Comparison of ENCODE assay signal across 8 mouse cellular contexts in the genomic region with DNA sequence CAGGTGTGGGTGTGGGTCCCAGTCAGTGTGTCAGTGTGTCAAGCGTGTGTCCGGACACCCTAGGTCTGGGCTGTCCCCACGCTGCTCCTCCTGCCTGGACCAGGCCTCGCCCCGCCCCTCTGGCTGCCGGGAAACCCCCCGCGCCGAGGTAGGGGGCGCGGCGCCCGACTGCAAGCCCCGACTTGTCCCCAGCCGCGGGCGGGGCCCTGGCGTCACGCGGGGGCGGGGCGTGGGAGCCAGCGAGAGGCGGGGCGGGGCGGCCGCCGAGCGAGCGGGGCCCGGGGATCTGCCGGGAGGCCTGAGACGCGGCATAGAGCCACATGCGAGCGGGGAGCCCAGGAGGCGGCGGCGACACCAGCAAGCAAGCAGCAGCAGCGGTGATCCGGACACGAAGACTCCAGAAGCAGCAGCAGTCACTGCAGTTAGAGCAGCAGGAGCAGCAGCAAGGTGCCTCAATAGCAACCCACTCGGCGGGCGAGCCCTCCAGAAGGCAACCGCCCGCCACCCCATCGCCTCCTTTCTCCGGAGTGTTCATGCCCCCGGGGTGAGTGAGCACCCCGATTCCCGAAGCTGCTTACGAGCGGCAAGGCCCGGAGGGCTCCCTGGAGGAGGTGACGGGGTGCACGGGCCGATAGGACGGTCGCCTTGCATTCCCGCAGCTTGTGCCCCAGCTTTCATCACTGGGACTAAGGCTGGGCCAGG. TPM values are rescaled to one million over a fixed set of nuclear protein-coding genes. Genes with fewer than 3 reads are reported as not detected.
DNase-seq lines count a peak whose midpoint lies in the region; ATAC-seq and TF ChIP-seq lines count a peak whose summit lies in the region.

No protein-coding gene starts in this region.

- TF ChIP-seq EP300 in CH12.LX (IDR thresholded peaks at IDR 0.05; ENCODE audit: low read length): no peak

- TF ChIP-seq RAD21 in CH12.LX (IDR thresholded peaks at IDR 0.05; ENCODE audit: low read depth, low read length): no peak

- peaks cover 5 to 41% of the 10 kb centered on the region in 2 experiments; a peak in 3 of 4 replicates for H3K4me1 ChIP-seq in CH12.LX (ENCODE audit: control insufficient read depth in 1 of 2, insufficient read depth in 2 of 2)
- peaks cover 63% of the 10 kb centered on the region for H3K4me1 ChIP-seq in forebrain, embryonic 10.5 days
- peaks cover 60% of the 10 kb centered on the region for H3K4me1 ChIP-seq in heart, embryonic 15.5 days (replicated peaks)
- H3K4me1 ChIP-seq in neural tube, embryonic 13.5 days (replicated peaks): peaks cover 58% of the 10 kb centered on the region

- peaks cover 31% of the 10 kb centered on the region for H3K79me2 ChIP-seq in CH12.LX (replicated peaks; ENCODE audit: control insufficient read depth, extremely low read depth, insufficient read depth, poor library complexity, severe bottlenecking)

- 1% methylated on average over 61 of the region's 61 CpGs for WGBS in forebrain, embryonic 10.5 days
- WGBS in heart, embryonic 15.5 days: 1% methylated on average over 59 of the region's 61 CpGs
- under 1% methylated on average over 60 of the region's 61 CpGs for WGBS in neural tube, embryonic 13.5 days

- peak; percentile 28 for ATAC-seq in heart, embryonic 15.5 days (replicated peaks; ENCODE audit: insufficient number of reproducible peaks, insufficient read depth, low FRiP score, low read depth)
- ATAC-seq in neural tube, embryonic 13.5 days (ENCODE audit: low read depth): peak; percentile 25

- TF ChIP-seq CTCF in CH12.LX (conservative IDR thresholded peaks at IDR 0.05 in 1 of 2, IDR thresholded peaks at IDR 0.05 in 1 of 2; ENCODE audit: low read depth in 2 of 2, low read length in 2 of 2): no peak

- in situ Hi-C loops in CH12.LX (cut with MboI; ENCODE audit: low pct_ligation_motif_present, low pct_unique_long_range_greater_than_20kb, low sequenced_read_pairs): no loop called here

- dilution Hi-C loops in CH12.LX (cut with MboI; ENCODE audit: extremely low pct_ligation_motif_present, extremely low pct_unique_long_range_greater_than_20kb, low sequenced_read_pairs): no loop called here

- H3K9ac ChIP-seq in CH12.LX (ENCODE audit: insufficient read depth, low read depth): peak overlapping the region; percentile 100
- H3K9ac ChIP-seq in heart, embryonic 15.5 days: peak overlapping the region; percentile 55
- H3K9ac ChIP-seq in neural tube, embryonic 13.5 days: peak overlapping the region; percentile 93

- H3K27me3 ChIP-seq in CH12.LX (replicated peaks): no peaks in the 10 kb centered on the region
- peaks cover 11% of the 10 kb centered on the region; the same call in 1 of the 2 replicates for H3K27me3 ChIP-seq in forebrain, embryonic 10.5 days (ENCODE audit: poor library complexity, severe bottlenecking)
- no peaks in the 10 kb centered on the region for H3K27me3 ChIP-seq in heart, embryonic 15.5 days
- no peaks in the 10 kb centered on the region for H3K27me3 ChIP-seq in neural tube, embryonic 13.5 days

- peak overlapping the region; percentile 37 for H3K4me2 ChIP-seq in CH12.LX (ENCODE audit: insufficient read depth, low read depth, poor library complexity, severe bottlenecking)
- H3K4me2 ChIP-seq in heart, embryonic 15.5 days: peak overlapping the region; percentile 87
- H3K4me2 ChIP-seq in neural tube, embryonic 13.5 days: peak overlapping the region; percentile 96

- TF ChIP-seq POLR2A in CH12.LX (IDR thresholded peaks at IDR 0.05; ENCODE audit: low read depth, low read length): peak; percentile 89; the same call in 1 of the 2 replicates

- H3K27ac ChIP-seq in CH12.LX (ENCODE audit: insufficient read depth, low read depth): peak overlapping the region; percentile 99
- H3K27ac ChIP-seq in forebrain, embryonic 10.5 days: peak overlapping the region; percentile 99
- peak overlapping the region; percentile 99 for H3K27ac ChIP-seq in heart, embryonic 15.5 days
- H3K27ac ChIP-seq in neural tube, embryonic 13.5 days (replicated peaks): peak overlapping the region; percentile 67

- H3K4me3 ChIP-seq in CH12.LX (replicated peaks in 1 of 3; ENCODE audit: low read depth in 2 of 3, low read length in 2 of 3, poor library complexity in 1 of 3): peak overlapping the region; percentile 98 to 100 (median 99)
- H3K4me3 ChIP-seq in forebrain, embryonic 10.5 days: peak overlapping the region; percentile 89
- H3K4me3 ChIP-seq in heart, embryonic 15.5 days: peak overlapping the region; percentile 95
- H3K4me3 ChIP-seq in neural tube, embryonic 13.5 days: peak overlapping the region; percentile 69

- H3K9me3 ChIP-seq in CH12.LX (replicated peaks; ENCODE audit: low read length): no peaks in the 10 kb centered on the region
- H3K9me3 ChIP-seq in forebrain, embryonic 10.5 days: no peaks in the 10 kb centered on the region
- no peaks in the 10 kb centered on the region for H3K9me3 ChIP-seq in heart, embryonic 15.5 days (replicated peaks)
- no peaks in the 10 kb centered on the region for H3K9me3 ChIP-seq in neural tube, embryonic 13.5 days

- peaks cover 5 to 9% of the 10 kb centered on the region in 2 experiments for H3K36me3 ChIP-seq in CH12.LX (replicated peaks in 1 of 2; ENCODE audit: control insufficient read depth in 1 of 2, insufficient read depth in 1 of 2, low read length in 1 of 2)
- H3K36me3 ChIP-seq in forebrain, embryonic 10.5 days (replicated peaks): no peaks in the 10 kb centered on the region
- H3K36me3 ChIP-seq in heart, embryonic 15.5 days: no peaks in the 10 kb centered on the region
- H3K36me3 ChIP-seq in neural tube, embryonic 13.5 days: no peaks in the 10 kb centered on the region

- peak; percentile 90 for DNase-seq in CH12.LX (ENCODE audit: extremely low read depth)
- peak; percentile 69 for DNase-seq in c-Kit-positive CD71-negative TER-119-negative erythroid progenitor cells, embryonic 14.5 days (ENCODE audit: low read depth)
- peak; percentile 69 for DNase-seq in forebrain, embryonic 10.5 days (ENCODE audit: extremely low spot score, low spot score)
- peak; percentile 94 for DNase-seq in kidney, postnatal 14 days
- DNase-seq in lung, adult 18-20 months: peak; percentile 92 to 95
- DNase-seq in testis, postnatal 14 days (ENCODE audit: low spot score): peak; percentile 79

TF ChIP-seq in CH12.LX, 34 proteins besides CTCF, POLR2A, EP300 and RAD21 (continues in another document):
- peak; percentile 7; the same call in 1 of the 2 replicates for TF ChIP-seq ZKSCAN1 (IDR thresholded peaks at IDR 0.05; ENCODE audit: borderline replicate concordance, low read depth, low read length)
- TF ChIP-seq NRF1 (IDR thresholded peaks at IDR 0.05; ENCODE audit: low read depth, low read length): peak; percentile 51; the same call in 1 of the 2 replicates
- TF ChIP-seq PAX5 (IDR thresholded peaks at IDR 0.05; ENCODE audit: low read length): no peak
- no peak for TF ChIP-seq MAFK (IDR thresholded peaks at IDR 0.05; ENCODE audit: insufficient replicate concordance, low read length)
- peak; percentile 74; the same call in 1 of the 2 replicates for TF ChIP-seq NELFE (IDR thresholded peaks at IDR 0.05; ENCODE audit: low read depth, low read length)
- TF ChIP-seq MEF2A (IDR thresholded peaks at IDR 0.05; ENCODE audit: borderline replicate concordance, low read depth, low read length): peak; percentile 81
- peak; percentile 95 for TF ChIP-seq MXI1 (IDR thresholded peaks at IDR 0.05; ENCODE audit: low read depth, low read length)
- no peak; the same call in 1 of the 2 replicates for TF ChIP-seq HCFC1 (IDR thresholded peaks at IDR 0.05; ENCODE audit: low read depth, low read length)
- TF ChIP-seq E2F4 (IDR thresholded peaks at IDR 0.05; ENCODE audit: insufficient replicate concordance, low read depth, low read length): no peak
- TF ChIP-seq SMC3 (IDR thresholded peaks at IDR 0.05; ENCODE audit: low read depth, low read length): no peak
- no peak for TF ChIP-seq JUN (IDR thresholded peaks at IDR 0.05; ENCODE audit: insufficient read depth, low read depth, low read length)
- 0 out of 2 replicates have a peak, but pooled peaks have one; percentile 14 for TF ChIP-seq CHD2 (IDR thresholded peaks at IDR 0.05; ENCODE audit: low read length)
- TF ChIP-seq ZMIZ1 (IDR thresholded peaks at IDR 0.05; ENCODE audit: low read depth, low read length): peak; percentile 78
- peak; percentile 98 for TF ChIP-seq CHD1 (IDR thresholded peaks at IDR 0.05; ENCODE audit: low read depth, low read length)
- peak; percentile 93 for TF ChIP-seq TCF12 (IDR thresholded peaks at IDR 0.05; ENCODE audit: low read depth, low read length)

RNA-seq across cellular contexts. Expression of a gene that starts 1.3 kb away (rescaled TPM):
- total RNA-seq in CH12.LX (2012; rRNA removed): 33.2 and 61.7 TPM in 2 replicates
- total RNA-seq in CH12.LX (2014; rRNA removed): 23.2 and 25.4 TPM in 2 replicates
- 22.2 and 23.3 TPM in 2 replicates for polyA plus RNA-seq in CH12.LX (2012; ENCODE audit: insufficient read length, low read depth)
- polyA plus RNA-seq in forebrain, embryonic 10.5 days (2016; fragmentation: Nextera tagmentation; extraction: Ambion mirVana): 16.4 and 18.8 TPM in 2 replicates
- 6.6 and 6.9 TPM in 2 replicates for polyA plus RNA-seq in heart, embryonic 15.5 days (2015; fragmentation: Nextera tagmentation; extraction: Ambion mirVana)
- polyA plus RNA-seq in neural tube, embryonic 13.5 days (2015; fragmentation: Nextera tagmentation; extraction: Ambion mirVana): 22.4 and 22.8 TPM in 2 replicates

RNA-seq across cellular contexts. Expression of a gene that starts 22.9 kb away (rescaled TPM):
- total RNA-seq in CH12.LX (2012; rRNA removed) (47.6 and 53.3 TPM in 2 replicates), CH12.LX (2014; rRNA removed) (32.0 and 37.5 TPM in 2 replicates)
- 81.0 and 94.2 TPM in 2 replicates for polyA plus RNA-seq in CH12.LX (2012; ENCODE audit: insufficient read length, low read depth)
- polyA plus RNA-seq in forebrain, embryonic 10.5 days (2016; fragmentation: Nextera tagmentation; extraction: Ambion mirVana): 28.7 and 34.8 TPM in 2 replicates
- polyA plus RNA-seq in heart, embryonic 15.5 days (2015; fragmentation: Nextera tagmentation; extraction: Ambion mirVana): 14.4 and 18.3 TPM in 2 replicates
- polyA plus RNA-seq in neural tube, embryonic 13.5 days (2015; fragmentation: Nextera tagmentation; extraction: Ambion mirVana): 31.2 and 35.4 TPM in 2 replicates

RNA-seq across cellular contexts. Expression of a gene that starts 36.1 kb away (rescaled TPM):
- 5.6 and 7.4 TPM in 2 replicates for total RNA-seq in CH12.LX (2012; rRNA removed)
- 1.1 and 1.5 TPM in 2 replicates for total RNA-seq in CH12.LX (2014; rRNA removed)
- 9.3 and 9.5 TPM in 2 replicates for polyA plus RNA-seq in CH12.LX (2012; ENCODE audit: insufficient read length, low read depth)
- 5.6 and 6.3 TPM in 2 replicates for polyA plus RNA-seq in forebrain, embryonic 10.5 days (2016; fragmentation: Nextera tagmentation; extraction: Ambion mirVana)
- polyA plus RNA-seq in heart, embryonic 15.5 days (2015; fragmentation: Nextera tagmentation; extraction: Ambion mirVana): 8.8 and 11.1 TPM in 2 replicates
- 30.0 and 39.3 TPM in 2 replicates for polyA plus RNA-seq in neural tube, embryonic 13.5 days (2015; fragmentation: Nextera tagmentation; extraction: Ambion mirVana)

RNA-seq across cellular contexts. Expression of a gene that starts 50.1 kb away (rescaled TPM):
- total RNA-seq in CH12.LX (2012; rRNA removed) (not detected in 2 replicates), CH12.LX (2014; rRNA removed) (not detected in 2 replicates)
- not detected in 2 replicates for polyA plus RNA-seq in CH12.LX (2012; ENCODE audit: insufficient read length, low read depth)
- polyA plus RNA-seq in forebrain, embryonic 10.5 days (2016; fragmentation: Nextera tagmentation; extraction: Ambion mirVana): 0.50 and 0.80 TPM in 2 replicates
- 2.0 and 4.1 TPM in 2 replicates for polyA plus RNA-seq in heart, embryonic 15.5 days (2015; fragmentation: Nextera tagmentation; extraction: Ambion mirVana)
- 2.3 and 2.8 TPM in 2 replicates for polyA plus RNA-seq in neural tube, embryonic 13.5 days (2015; fragmentation: Nextera tagmentation; extraction: Ambion mirVana)

Comparison
In these comparisons a context has a peak if more than half of its experiments do, and no peak if none do; other contexts are left out.
1. Peak in every context shown above with its lines: DNase-seq, ATAC-seq, H3K4me3 ChIP-seq and H3K27ac ChIP-seq.
2. H3K4me2 ChIP-seq: peak in every context shown above with its lines; median percentile 96 in neural tube, embryonic 13.5 days; 87 in heart, embryonic 15.5 days; 37 in CH12.LX.